Mouse (Mus musculus): ENCODE results near the gene St13. TPM values are rescaled to one million over a fixed set of nuclear protein-coding genes. Genes with fewer than 3 reads are reported as not detected.
"Not testable (repeated sequence)": the region's sequence is repeated elsewhere in the genome, so short reads cannot be mapped to it uniquely, and the experiment has no call there.

The St13 gene
- polyA plus RNA-seq, 1 experiment from 2014 or later, result 221 TPM

DNA sequence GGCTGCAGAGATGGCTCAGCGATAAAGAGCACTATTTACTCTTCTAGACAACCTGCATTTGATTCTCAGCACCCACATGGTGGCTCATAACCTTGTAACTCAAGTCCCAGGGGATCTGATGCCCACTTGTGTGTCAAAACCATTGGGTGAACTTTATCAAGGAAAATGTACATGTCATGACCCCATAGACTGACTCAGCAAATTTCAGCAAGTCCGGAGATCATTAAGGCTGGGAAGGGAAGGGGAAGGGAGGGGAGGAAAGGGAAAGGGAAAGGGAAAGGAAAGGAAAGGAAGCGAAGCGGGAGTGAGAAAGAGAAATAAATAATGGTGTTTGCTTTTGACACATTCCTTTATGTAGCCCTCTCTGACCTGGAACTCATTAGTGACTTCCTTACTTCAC, 18.2 kb upstream of the St13 start:
- no peak overlapping the region for H3K27ac ChIP-seq (ENCODE audit: low read length)
- H3K27me3 ChIP-seq (ENCODE audit: control insufficient read depth, insufficient read depth, low read depth, low read length), result no peaks in the 10 kb centered on the region
- H3K9ac ChIP-seq (ENCODE audit: low read depth, low read length), result no peak overlapping the region
- 91% methylated on average over 4 of the region's 4 CpGs for WGBS
- no peak overlapping the region for H3K4me3 ChIP-seq (ENCODE audit: low read depth, low read length)
- no peaks in the 10 kb centered on the region for H3K36me3 ChIP-seq (ENCODE audit: control insufficient read depth, insufficient read depth, low read length)
- H3K4me1 ChIP-seq (ENCODE audit: control insufficient read depth, insufficient read depth, low read length), result no peaks in the 10 kb centered on the region
- no peak for ATAC-seq
- no peak overlapping the region for H3K4me2 ChIP-seq (ENCODE audit: low read length)
- no peaks in the 10 kb centered on the region for H3K9me3 ChIP-seq (replicated peaks; ENCODE audit: control insufficient read depth, low read length, poor library complexity, severe bottlenecking)

- not testable (repeated sequence) for H3K27me3 ChIP-seq (ENCODE audit: control insufficient read depth, insufficient read depth, low read depth, low read length); ATAC-seq; H3K4me1 ChIP-seq (ENCODE audit: control insufficient read depth, insufficient read depth, low read length); H3K27ac ChIP-seq (ENCODE audit: low read length); H3K36me3 ChIP-seq (ENCODE audit: control insufficient read depth, insufficient read depth, low read length); H3K9me3 ChIP-seq (replicated peaks; ENCODE audit: control insufficient read depth, low read length, poor library complexity, severe bottlenecking)
- H3K4me2 ChIP-seq (ENCODE audit: low read length), result peak overlapping the region; percentile 45
- WGBS, result 6% methylated on average over 22 of the region's 22 CpGs
- H3K9ac ChIP-seq (ENCODE audit: low read depth, low read length), result 0 out of 2 replicates have a peak overlapping the region, but pooled peaks have one; percentile 34
- peak overlapping the region; percentile 6; the same call in 1 of the 2 replicates for H3K4me3 ChIP-seq (ENCODE audit: low read depth, low read length)
Observed at GRCm38 (mm10) chr15:81416763-81417310, 17.0 kb upstream of the St13 start.

GRCm38 (mm10) chr15:81408199-81408598, 8.3 kb upstream of the St13 start, which contains the start of gene Dnajb7:
TSS of gene Dnajb7 (minus strand) at chr15:81408299.
- Histone ChIP-seq H3K4me1 (ENCODE audit: control insufficient read depth, insufficient read depth, low read length) (no peaks in the 10 kb centered on the region), H3K9ac (ENCODE audit: low read depth, low read length) (no peak within 1 kb of the TSS), H3K4me2 (ENCODE audit: low read length) (no peak within 1 kb of the TSS), H3K9me3 (replicated peaks; ENCODE audit: control insufficient read depth, low read length, poor library complexity, severe bottlenecking) (no peaks in the 10 kb centered on the region), H3K27ac (ENCODE audit: low read length) (no peak within 1 kb of the TSS), H3K4me3 (ENCODE audit: low read depth, low read length) (no peak within 1 kb of the TSS), H3K27me3 (ENCODE audit: control insufficient read depth, insufficient read depth, low read depth, low read length) (no peaks in the 10 kb centered on the region), H3K36me3 (ENCODE audit: control insufficient read depth, insufficient read depth, low read length) (no peaks in the 10 kb centered on the region)
- WGBS, result 94% methylated on average over 1 of the region's 1 CpGs
- ATAC-seq, result no peak

DNA sequence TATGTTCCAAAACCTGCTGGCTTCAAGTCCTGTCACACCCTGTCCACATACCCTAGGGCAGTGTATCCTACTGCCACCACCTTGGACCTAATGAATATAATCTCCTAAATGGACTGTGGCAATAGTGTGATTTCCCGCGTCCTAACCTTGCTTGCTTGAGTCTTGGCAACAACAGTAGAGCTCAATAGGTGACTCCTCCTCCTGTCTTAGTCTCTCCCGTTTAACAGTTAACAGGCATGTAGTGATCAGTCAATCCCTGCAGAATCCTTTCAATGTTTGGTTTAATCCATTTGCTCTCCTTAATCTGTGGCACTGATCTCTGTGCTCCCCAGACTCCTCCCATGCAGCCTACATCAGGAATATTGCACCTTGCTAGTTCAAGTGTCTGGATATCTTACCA, 5.1 kb upstream of the St13 start:
- H3K4me2 ChIP-seq (ENCODE audit: low read length), result no peak overlapping the region
- no peak overlapping the region for H3K4me3 ChIP-seq (ENCODE audit: low read depth, low read length)
- H3K27ac ChIP-seq (ENCODE audit: low read length), result no peak overlapping the region
- no peak overlapping the region for H3K9ac ChIP-seq (ENCODE audit: low read depth, low read length)
- H3K27me3 ChIP-seq (ENCODE audit: control insufficient read depth, insufficient read depth, low read depth, low read length), result no peaks in the 10 kb centered on the region
- ATAC-seq, result no peak
- H3K4me1 ChIP-seq (ENCODE audit: control insufficient read depth, insufficient read depth, low read length), result peaks cover 11% of the 10 kb centered on the region
- 75% methylated on average over 3 of the region's 3 CpGs for WGBS
- H3K36me3 ChIP-seq (ENCODE audit: control insufficient read depth, insufficient read depth, low read length), result no peaks in the 10 kb centered on the region
- no peaks in the 10 kb centered on the region for H3K9me3 ChIP-seq (replicated peaks; ENCODE audit: control insufficient read depth, low read length, poor library complexity, severe bottlenecking)

DNA sequence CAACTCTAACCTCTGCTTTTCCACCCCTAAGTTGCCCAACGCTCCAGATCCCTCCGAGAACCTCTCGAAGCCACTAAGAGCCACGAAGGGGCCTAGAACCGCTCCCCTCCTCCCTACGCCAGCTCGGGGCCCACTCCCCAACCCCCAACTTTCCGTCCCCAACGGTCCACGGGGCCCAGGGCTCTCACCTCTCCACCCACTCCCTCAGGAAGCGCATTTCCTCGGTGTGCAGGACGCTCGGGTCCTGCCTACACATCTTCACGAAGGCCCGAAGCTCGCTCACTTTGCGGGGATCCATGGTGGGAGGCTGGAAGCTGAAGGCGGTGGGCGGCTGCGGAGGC, 610 bp downstream of the St13 start:
- H3K36me3 ChIP-seq (ENCODE audit: control insufficient read depth, insufficient read depth, low read length), result no peaks in the 10 kb centered on the region
- peak overlapping the region; percentile 99 for H3K4me3 ChIP-seq (ENCODE audit: low read depth, low read length)
- H3K27me3 ChIP-seq (ENCODE audit: control insufficient read depth, insufficient read depth, low read depth, low read length), result no peaks in the 10 kb centered on the region
- peak overlapping the region; percentile 79 for H3K4me2 ChIP-seq (ENCODE audit: low read length)
- ATAC-seq, result no peak; the same call in 1 of the 2 replicates
- H3K9ac ChIP-seq (ENCODE audit: low read depth, low read length), result peak overlapping the region; percentile 87
- WGBS, result 0% methylated on average over 21 of the region's 21 CpGs
- H3K27ac ChIP-seq (ENCODE audit: low read length), result peak overlapping the region; percentile 98
- H3K4me1 ChIP-seq (ENCODE audit: control insufficient read depth, insufficient read depth, low read length), result peaks cover 24% of the 10 kb centered on the region
- no peaks in the 10 kb centered on the region for H3K9me3 ChIP-seq (replicated peaks; ENCODE audit: control insufficient read depth, low read length, poor library complexity, severe bottlenecking)

DNA sequence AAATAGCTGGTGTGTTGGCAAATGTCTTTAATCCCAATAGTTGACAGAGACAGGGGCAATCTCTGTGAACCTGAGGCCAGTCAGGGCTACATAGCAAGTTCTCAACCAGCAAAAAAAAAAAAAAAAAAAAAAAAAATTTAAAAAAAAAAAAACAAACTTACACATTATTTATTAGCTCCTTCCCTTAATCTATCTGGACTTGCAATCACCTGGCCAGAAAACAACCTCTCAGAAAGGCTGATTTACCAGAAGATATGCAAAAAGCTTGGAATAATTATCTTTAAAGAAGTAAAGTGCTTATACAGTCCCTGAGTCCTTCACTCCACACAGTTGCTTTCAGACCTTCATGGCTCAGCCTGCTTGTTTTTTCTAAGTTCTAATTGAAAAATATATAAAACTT, 1.7 kb downstream of the St13 start:
- H3K9ac ChIP-seq (ENCODE audit: low read depth, low read length), result no peak overlapping the region

GRCm38 (mm10) chr15:81394211-81394915, 5.5 kb downstream of the St13 start:
- WGBS, result 88% methylated on average over 8 of the region's 8 CpGs
- ATAC-seq, result no peak
- H3K36me3 ChIP-seq (ENCODE audit: control insufficient read depth, insufficient read depth, low read length), result peaks cover 8% of the 10 kb centered on the region; the same call in 1 of the 2 replicates
- no peak overlapping the region for H3K9ac ChIP-seq (ENCODE audit: low read depth, low read length)
- H3K4me3 ChIP-seq (ENCODE audit: low read depth, low read length), result no peak overlapping the region
- H3K4me1 ChIP-seq (ENCODE audit: control insufficient read depth, insufficient read depth, low read length), result peaks cover 13% of the 10 kb centered on the region
- no peak overlapping the region for H3K4me2 ChIP-seq (ENCODE audit: low read length)
- no peak overlapping the region for H3K27ac ChIP-seq (ENCODE audit: low read length)
- no peaks in the 10 kb centered on the region for H3K9me3 ChIP-seq (replicated peaks; ENCODE audit: control insufficient read depth, low read length, poor library complexity, severe bottlenecking)
- H3K27me3 ChIP-seq (ENCODE audit: control insufficient read depth, insufficient read depth, low read depth, low read length), result no peaks in the 10 kb centered on the region

More for the DNA sequence above, 1.7 kb downstream of the St13 start:
- peaks cover 24% of the 10 kb centered on the region for H3K4me1 ChIP-seq (ENCODE audit: control insufficient read depth, insufficient read depth, low read length)
- H3K4me2 ChIP-seq (ENCODE audit: low read length), result peak overlapping the region; percentile 79
- ATAC-seq, result no peak
- no peaks in the 10 kb centered on the region for H3K9me3 ChIP-seq (replicated peaks; ENCODE audit: control insufficient read depth, low read length, poor library complexity, severe bottlenecking)
- peak overlapping the region; percentile 99 for H3K4me3 ChIP-seq (ENCODE audit: low read depth, low read length)
- H3K27me3 ChIP-seq (ENCODE audit: control insufficient read depth, insufficient read depth, low read depth, low read length), result no peaks in the 10 kb centered on the region
- H3K36me3 ChIP-seq (ENCODE audit: control insufficient read depth, insufficient read depth, low read length), result no peaks in the 10 kb centered on the region
- H3K27ac ChIP-seq (ENCODE audit: low read length), result no peak overlapping the region

GRCm38 (mm10) chr15:81392997-81393396, 6.9 kb downstream of the St13 start:
- Histone ChIP-seq H3K36me3 (ENCODE audit: control insufficient read depth, insufficient read depth, low read length) (peaks cover 11% of the 10 kb centered on the region; the same call in 1 of the 2 replicates), H3K4me3 (ENCODE audit: low read depth, low read length) (no peak overlapping the region), H3K9ac (ENCODE audit: low read depth, low read length) (no peak overlapping the region), H3K4me1 (ENCODE audit: control insufficient read depth, insufficient read depth, low read length) (peaks cover 7% of the 10 kb centered on the region), H3K27me3 (ENCODE audit: control insufficient read depth, insufficient read depth, low read depth, low read length) (no peaks in the 10 kb centered on the region), H3K4me2 (ENCODE audit: low read length) (no peak overlapping the region), H3K27ac (ENCODE audit: low read length) (no peak overlapping the region), H3K9me3 (replicated peaks; ENCODE audit: control insufficient read depth, low read length, poor library complexity, severe bottlenecking) (no peaks in the 10 kb centered on the region)
- ATAC-seq, result no peak

DNA sequence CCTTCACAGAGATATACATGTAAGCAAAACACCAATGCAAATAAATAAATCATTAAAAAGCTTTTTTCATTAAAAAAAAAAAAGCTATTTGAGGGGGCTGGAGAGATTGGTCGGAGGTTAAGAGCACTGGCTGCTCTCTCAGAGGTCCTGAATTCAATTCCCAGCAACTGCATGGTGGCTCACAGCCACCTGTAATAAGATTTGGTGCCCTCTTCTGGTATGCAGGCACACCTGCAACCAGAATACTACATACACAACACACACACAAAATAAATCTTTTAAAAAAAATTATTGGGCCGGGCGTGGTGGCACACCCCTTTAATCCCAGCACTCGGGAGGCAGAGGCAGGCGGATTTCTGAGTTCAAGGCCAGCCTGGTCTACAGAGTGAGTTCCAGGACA, 13.6 kb downstream of the St13 start:
- H3K9me3 ChIP-seq (replicated peaks; ENCODE audit: control insufficient read depth, low read length, poor library complexity, severe bottlenecking), result no peaks in the 10 kb centered on the region
- over 99% methylated on average over 5 of the region's 5 CpGs for WGBS
- no peak overlapping the region for H3K9ac ChIP-seq (ENCODE audit: low read depth, low read length)
- ATAC-seq, result no peak
- H3K4me1 ChIP-seq (ENCODE audit: control insufficient read depth, insufficient read depth, low read length), result no peaks in the 10 kb centered on the region
- H3K4me2 ChIP-seq (ENCODE audit: low read length), result no peak overlapping the region
- peaks cover 36% of the 10 kb centered on the region for H3K36me3 ChIP-seq (ENCODE audit: control insufficient read depth, insufficient read depth, low read length)
- no peak overlapping the region for H3K27ac ChIP-seq (ENCODE audit: low read length)
- H3K27me3 ChIP-seq (ENCODE audit: control insufficient read depth, insufficient read depth, low read depth, low read length), result no peaks in the 10 kb centered on the region
- no peak overlapping the region for H3K4me3 ChIP-seq (ENCODE audit: low read depth, low read length)

Data from midbrain, embryonic 16.5 days (tissue).